Mouse (Mus musculus): ENCODE measurements around the gene Smg5. TPM values are rescaled to one million over a fixed set of nuclear protein-coding genes. Genes with fewer than 3 reads are reported as not detected.
"Not testable (repeated sequence)": the region's sequence is repeated elsewhere in the genome, so short reads cannot be mapped to it uniquely, and the experiment has no call there.

The Smg5 gene
- polyA plus RNA-seq, 1 experiment, result 47.8 TPM

DNA sequence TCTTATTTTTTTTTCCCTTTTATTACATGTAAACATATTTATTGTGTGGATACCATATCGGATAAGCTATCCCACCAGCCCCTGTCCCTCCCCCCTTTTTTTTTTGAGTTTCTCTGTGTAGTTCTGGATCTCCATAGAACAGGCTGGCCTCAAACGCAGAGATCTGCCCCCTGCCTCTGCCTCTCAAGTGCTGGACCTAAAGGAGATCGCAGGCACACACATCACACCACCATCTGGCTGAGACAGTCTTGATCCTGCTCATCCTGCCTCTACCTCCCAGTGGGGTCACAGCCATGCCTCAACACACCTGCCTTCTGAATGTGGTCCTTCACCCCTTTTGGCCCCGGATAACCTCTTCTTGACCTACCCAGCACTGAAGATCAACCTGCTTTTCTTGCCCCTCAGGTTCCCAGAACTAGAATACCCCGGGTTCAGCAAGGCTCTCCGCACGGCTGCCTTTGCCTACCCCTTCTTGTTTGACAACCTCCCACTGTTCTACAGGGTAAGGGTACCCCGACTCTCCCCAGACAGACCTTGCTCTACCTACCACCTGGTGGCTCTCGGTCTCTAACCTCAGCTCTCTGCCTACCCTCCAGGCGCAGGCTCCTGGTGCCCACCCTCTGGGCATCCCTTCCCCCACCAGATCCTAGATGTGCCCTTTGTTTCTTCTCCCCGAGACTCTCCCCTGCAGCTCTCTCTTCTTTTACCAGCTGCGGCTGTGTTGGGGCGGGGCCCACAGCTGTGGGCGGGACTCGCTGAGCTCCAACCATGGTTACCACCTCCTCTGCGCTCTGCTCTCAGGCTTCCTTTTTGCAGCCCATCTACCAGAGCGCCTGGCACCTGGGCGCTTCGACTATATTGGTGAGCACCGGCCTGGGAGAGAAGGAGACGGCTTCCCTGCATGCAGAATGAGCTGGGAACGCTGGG lies 45.6 kb downstream of the Smg5 start:
- H3K27ac ChIP-seq (ENCODE audit: insufficient read depth, low read depth, low read length); H3K4me3 ChIP-seq (ENCODE audit: insufficient read depth, low read depth, low read length); H3K4me1 ChIP-seq (ENCODE audit: control insufficient read depth, insufficient read depth, low read length); H3K27me3 ChIP-seq (replicated peaks; ENCODE audit: control insufficient read depth, insufficient read depth, low read length); H3K36me3 ChIP-seq (ENCODE audit: control insufficient read depth, insufficient read depth, low read length): not testable (repeated sequence)
- 14% methylated on average over 21 of the region's 22 CpGs for WGBS
- DNase-seq, result peak; percentile 38

DNA sequence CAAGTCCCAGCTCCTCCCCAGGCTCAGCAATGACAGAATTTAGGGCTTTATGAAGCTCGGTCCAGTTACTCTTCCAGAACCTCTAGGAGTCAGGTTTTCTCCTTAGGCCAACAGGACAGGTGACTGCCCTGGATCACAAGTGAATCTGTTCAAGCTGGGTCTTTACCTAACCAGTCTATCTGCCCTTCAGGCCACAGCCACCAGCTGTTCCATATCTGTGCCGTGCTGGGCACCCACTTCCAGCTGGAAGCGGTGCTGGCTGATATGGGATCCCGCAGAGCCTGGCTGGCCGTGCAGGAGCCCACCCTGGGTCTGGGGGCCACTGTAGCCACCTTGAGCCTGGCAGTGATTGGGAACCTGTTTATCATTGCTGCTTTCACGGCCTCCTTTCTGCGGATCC lies 46.3 kb downstream of the Smg5 start:
- not testable (repeated sequence) for H3K27ac ChIP-seq (ENCODE audit: insufficient read depth, low read depth, low read length); DNase-seq; H3K4me1 ChIP-seq (ENCODE audit: control insufficient read depth, insufficient read depth, low read length); H3K4me3 ChIP-seq (ENCODE audit: insufficient read depth, low read depth, low read length); H3K36me3 ChIP-seq (ENCODE audit: control insufficient read depth, insufficient read depth, low read length); H3K27me3 ChIP-seq (replicated peaks; ENCODE audit: control insufficient read depth, insufficient read depth, low read length)
- WGBS, result 48% methylated on average over 3 of the region's 7 CpGs

DNA sequence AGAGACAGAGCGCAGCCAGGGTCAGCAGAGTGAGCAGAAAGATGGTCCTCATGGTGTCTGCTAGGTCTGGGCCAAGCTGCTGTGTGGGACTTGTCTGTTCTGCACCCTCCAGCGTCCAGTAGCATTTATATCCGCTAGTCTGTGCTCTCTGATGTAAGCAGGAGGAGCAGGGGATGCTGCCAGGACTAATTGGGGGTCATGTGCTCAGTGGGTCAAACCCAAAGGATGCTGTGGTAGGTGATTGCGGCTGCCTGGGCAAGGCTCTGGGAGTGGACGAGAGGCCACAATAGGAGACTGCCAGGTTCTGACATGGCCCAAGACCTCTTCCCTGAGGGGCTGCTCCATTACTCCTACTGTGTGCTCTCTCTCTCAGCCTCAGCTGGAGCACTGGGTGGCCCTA lies 48.3 kb downstream of the Smg5 start, which contains the start of gene Bglap:
Gene Bglap, minus strand, starts transcription at position 101 of the 400 bp plus-strand sequence.
- H3K27ac ChIP-seq (ENCODE audit: insufficient read depth, low read depth, low read length), result no peak within 1 kb of the TSS
- H3K4me3 ChIP-seq (ENCODE audit: insufficient read depth, low read depth, low read length), result no peak within 1 kb of the TSS
- TF ChIP-seq POLR2A (IDR thresholded peaks at IDR 0.05; ENCODE audit: low read depth, low read length) (no peak), CTCF (conservative IDR thresholded peaks at IDR 0.05; ENCODE audit: insufficient read depth, insufficient read length, low read depth, low read length) (no peak)
- 75% methylated on average over 5 of the region's 5 CpGs for WGBS
- H3K36me3 ChIP-seq (ENCODE audit: control insufficient read depth, insufficient read depth, low read length), result no peaks in the 10 kb centered on the region
- no peak for DNase-seq
- H3K27me3 ChIP-seq (replicated peaks; ENCODE audit: control insufficient read depth, insufficient read depth, low read length), result no peaks in the 10 kb centered on the region
- H3K4me1 ChIP-seq (ENCODE audit: control insufficient read depth, insufficient read depth, low read length), result no peaks in the 10 kb centered on the region

DNA sequence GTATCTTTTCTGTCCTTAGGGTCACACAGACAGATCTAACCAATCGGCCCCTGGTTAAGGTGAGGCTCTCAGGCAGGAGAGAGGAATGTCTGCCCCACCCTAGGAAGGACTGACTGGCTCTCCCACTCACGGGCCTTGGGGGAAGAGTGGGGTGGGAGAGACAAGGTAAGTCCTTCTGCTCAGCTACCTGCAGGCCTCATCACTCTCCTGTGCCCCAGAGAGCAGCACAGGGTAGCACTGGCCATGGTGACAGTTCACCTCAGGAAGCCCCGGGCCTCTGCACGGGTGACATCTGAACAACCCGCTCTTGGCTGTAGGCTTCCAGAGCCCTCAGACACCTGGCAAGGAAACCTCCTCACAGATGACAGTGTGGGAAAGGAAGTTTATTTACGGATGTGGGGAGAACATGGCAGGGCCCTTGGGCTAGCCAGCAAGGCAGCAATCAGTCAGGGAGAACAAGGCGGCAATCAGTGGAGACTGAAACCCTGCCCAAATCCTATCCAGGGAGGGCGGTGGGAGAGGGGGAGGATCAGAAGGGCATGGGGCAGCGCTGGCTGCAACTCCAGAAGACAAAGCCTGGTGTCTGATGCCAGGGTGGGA lies 57.8 kb downstream of the Smg5 start:
- no peak for DNase-seq

DNA sequence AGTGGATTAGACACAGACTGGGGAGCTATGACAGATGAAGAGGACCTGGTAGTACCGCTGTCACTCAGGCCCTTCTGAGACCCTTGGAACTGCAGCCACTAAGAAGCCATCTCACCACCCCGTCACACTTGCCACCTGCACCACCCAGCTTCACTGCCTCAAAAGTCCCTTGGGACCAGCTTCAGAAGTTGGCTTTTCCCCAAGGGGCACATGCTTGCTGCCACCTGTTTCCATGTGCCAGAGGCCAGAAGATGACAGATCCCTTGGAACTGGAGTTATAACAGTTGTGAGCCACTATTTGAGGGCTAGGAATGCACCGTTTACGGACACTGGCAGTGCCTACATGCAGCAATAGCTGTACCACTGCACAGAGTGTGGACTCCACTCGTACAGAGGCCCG lies 59.2 kb downstream of the Smg5 start:
- Histone ChIP-seq H3K4me3 (ENCODE audit: insufficient read depth, low read depth, low read length) (no peak overlapping the region), H3K27me3 (replicated peaks; ENCODE audit: control insufficient read depth, insufficient read depth, low read length) (no peaks in the 10 kb centered on the region), H3K36me3 (ENCODE audit: control insufficient read depth, insufficient read depth, low read length) (no peaks in the 10 kb centered on the region), H3K4me1 (ENCODE audit: control insufficient read depth, insufficient read depth, low read length) (no peaks in the 10 kb centered on the region), H3K27ac (ENCODE audit: insufficient read depth, low read depth, low read length) (no peak overlapping the region)
- no peak for DNase-seq
- TF ChIP-seq CTCF (conservative IDR thresholded peaks at IDR 0.05; ENCODE audit: insufficient read depth, insufficient read length, low read depth, low read length), result no peak
- no peak for TF ChIP-seq POLR2A (IDR thresholded peaks at IDR 0.05; ENCODE audit: low read depth, low read length)
- WGBS, result 96% methylated on average over 6 of the region's 6 CpGs

More for the DNA sequence above, 57.8 kb downstream of the Smg5 start:
- TF ChIP-seq POLR2A (IDR thresholded peaks at IDR 0.05; ENCODE audit: low read depth, low read length) (no peak), CTCF (conservative IDR thresholded peaks at IDR 0.05; ENCODE audit: insufficient read depth, insufficient read length, low read depth, low read length) (no peak)
- Histone ChIP-seq H3K27me3 (replicated peaks; ENCODE audit: control insufficient read depth, insufficient read depth, low read length) (no peaks in the 10 kb centered on the region), H3K27ac (ENCODE audit: insufficient read depth, low read depth, low read length) (no peak overlapping the region), H3K4me3 (ENCODE audit: insufficient read depth, low read depth, low read length) (no peak overlapping the region), H3K4me1 (ENCODE audit: control insufficient read depth, insufficient read depth, low read length) (no peaks in the 10 kb centered on the region), H3K36me3 (ENCODE audit: control insufficient read depth, insufficient read depth, low read length) (no peaks in the 10 kb centered on the region)
- 79% methylated on average over 9 of the region's 9 CpGs for WGBS

DNA sequence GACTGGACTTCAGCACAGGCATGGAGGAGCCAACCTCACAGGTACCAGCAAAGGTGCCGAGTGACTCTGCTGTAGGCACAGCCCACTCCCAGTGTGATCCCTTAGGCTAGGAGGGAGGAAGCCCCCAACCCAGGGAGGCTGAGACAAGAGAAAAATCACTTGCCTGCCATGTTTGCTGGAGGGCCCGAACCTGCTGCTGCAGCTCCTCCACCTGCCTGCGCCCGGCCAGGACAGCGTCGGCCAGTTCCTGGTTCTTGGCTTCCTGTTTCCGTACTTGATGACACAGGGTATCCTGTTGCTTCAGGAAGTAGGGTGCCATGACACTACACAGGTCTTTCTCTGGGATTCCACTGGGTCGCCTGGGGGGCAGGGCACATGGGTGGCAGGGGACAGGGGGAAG lies 59.7 kb downstream of the Smg5 start:
- WGBS, result 85% methylated on average over 8 of the region's 8 CpGs
- TF ChIP-seq POLR2A (IDR thresholded peaks at IDR 0.05; ENCODE audit: low read depth, low read length), result no peak
- no peak for TF ChIP-seq CTCF (conservative IDR thresholded peaks at IDR 0.05; ENCODE audit: insufficient read depth, insufficient read length, low read depth, low read length)
- H3K27ac ChIP-seq (ENCODE audit: insufficient read depth, low read depth, low read length), result no peak overlapping the region
- no peaks in the 10 kb centered on the region for H3K27me3 ChIP-seq (replicated peaks; ENCODE audit: control insufficient read depth, insufficient read depth, low read length)
- no peak for DNase-seq
- H3K4me3 ChIP-seq (ENCODE audit: insufficient read depth, low read depth, low read length), result no peak overlapping the region
- no peaks in the 10 kb centered on the region for H3K4me1 ChIP-seq (ENCODE audit: control insufficient read depth, insufficient read depth, low read length)
- H3K36me3 ChIP-seq (ENCODE audit: control insufficient read depth, insufficient read depth, low read length), result no peaks in the 10 kb centered on the region

DNA sequence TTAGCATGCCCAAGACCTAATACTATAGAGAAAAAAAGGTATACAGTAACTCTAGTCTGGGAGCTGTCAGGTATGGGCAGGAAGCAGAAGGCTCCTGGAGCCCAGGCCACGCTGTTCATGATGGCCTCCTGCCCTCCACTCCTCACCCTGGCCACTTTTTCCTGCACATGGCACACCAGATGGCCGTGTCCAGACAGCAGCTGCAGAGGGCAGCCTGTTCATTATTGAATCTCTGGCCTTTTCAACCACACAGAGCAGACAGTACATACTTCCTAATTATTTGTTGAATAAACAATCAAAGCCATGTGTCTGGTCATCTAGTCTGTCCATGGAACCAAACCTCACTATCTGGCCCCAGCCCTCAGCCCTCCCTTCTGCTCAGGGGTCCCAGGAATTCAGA lies 62.6 kb downstream of the Smg5 start:
- H3K4me1 ChIP-seq (ENCODE audit: control insufficient read depth, insufficient read depth, low read length), result no peaks in the 10 kb centered on the region
- H3K27me3 ChIP-seq (replicated peaks; ENCODE audit: control insufficient read depth, insufficient read depth, low read length), result no peaks in the 10 kb centered on the region
- 93% methylated on average over 2 of the region's 2 CpGs for whole genome bisulfite sequencing
- no peak overlapping the region for H3K4me3 ChIP-seq (ENCODE audit: insufficient read depth, low read depth, low read length)
- no peak for TF ChIP-seq POLR2A (IDR thresholded peaks at IDR 0.05; ENCODE audit: low read depth, low read length)
- no peak for TF ChIP-seq CTCF (conservative IDR thresholded peaks at IDR 0.05; ENCODE audit: insufficient read depth, insufficient read length, low read depth, low read length)
- H3K36me3 ChIP-seq (ENCODE audit: control insufficient read depth, insufficient read depth, low read length), result no peaks in the 10 kb centered on the region
- no peak for DNase-seq
- H3K27ac ChIP-seq (ENCODE audit: insufficient read depth, low read depth, low read length), result no peak overlapping the region
